Comparison of ENCODE assay signal across 11 mouse cellular contexts in genomic region chr15:79050160-79050845, GRCm38 (mm10). TPM values are rescaled to one million over a fixed set of nuclear protein-coding genes. Genes with fewer than 3 reads are reported as not detected.
DNase-seq lines count a peak whose midpoint lies in the region; ATAC-seq and TF ChIP-seq lines count a peak whose summit lies in the region.
"Had no signal": no experiment of that assay in that cellular context is flagged by ENCODE, and none has a peak within 500 bp of the region (broad histone marks: within the 10 kb centered on the region; RNA-seq: fewer than 3 reads in every experiment).

No protein-coding gene starts in this region.

- no peaks in the 10 kb centered on the region for H3K9me3 ChIP-seq in heart, embryonic 11.5 days (replicated peaks; ENCODE audit: control insufficient read depth, low read length)
- H3K9me3 ChIP-seq in midbrain, embryonic 16.5 days (replicated peaks; ENCODE audit: control insufficient read depth, low read length, poor library complexity, severe bottlenecking): no peaks in the 10 kb centered on the region
- H3K9me3 ChIP-seq in midbrain, embryonic 14.5 days (ENCODE audit: control insufficient read depth, low read length): no peaks in the 10 kb centered on the region
- no peaks in the 10 kb centered on the region for H3K9me3 ChIP-seq in hindbrain, embryonic 15.5 days
- H3K9me3 ChIP-seq in stomach, embryonic 15.5 days: no peaks in the 10 kb centered on the region

- DNase-seq in heart, adult 18-20 months: no peak
- DNase-seq in midbrain, embryonic 14.5 days: no peak
- DNase-seq in urinary bladder, adult 2 months (ENCODE audit: low spot score): no peak
- DNase-seq in left cerebral cortex, adult 2 months (ENCODE audit: extremely low spot score in 1 of 2, low spot score in 2 of 2): no peak
- DNase-seq: layer of hippocampus, postnatal 36 days had no signal

- TF ChIP-seq CTCF in left cerebral cortex, adult 2 months (IDR thresholded peaks at IDR 0.05): no peak

- no peak overlapping the region for H3K27ac ChIP-seq in heart, embryonic 11.5 days (ENCODE audit: low read depth, low read length)
- no peak overlapping the region for H3K27ac ChIP-seq in midbrain, embryonic 16.5 days (ENCODE audit: low read length)
- no peak overlapping the region for H3K27ac ChIP-seq in midbrain, embryonic 14.5 days (replicated peaks; ENCODE audit: low read depth, low read length)
- no peak overlapping the region for H3K27ac ChIP-seq in hindbrain, embryonic 15.5 days (replicated peaks)
- H3K27ac ChIP-seq in stomach, embryonic 15.5 days: peak overlapping the region; percentile 78
- H3K27ac ChIP-seq in left cerebral cortex, adult 2 months: no peak overlapping the region

- no peak overlapping the region for H3K4me3 ChIP-seq in heart, embryonic 11.5 days (ENCODE audit: low read depth, low read length)
- no peak overlapping the region for H3K4me3 ChIP-seq in midbrain, embryonic 16.5 days (ENCODE audit: low read depth, low read length)
- no peak overlapping the region for H3K4me3 ChIP-seq in midbrain, embryonic 14.5 days (replicated peaks; ENCODE audit: low read depth, low read length)
- no peak overlapping the region for H3K4me3 ChIP-seq in hindbrain, embryonic 15.5 days
- H3K4me3 ChIP-seq in stomach, embryonic 15.5 days (replicated peaks): no peak overlapping the region
- H3K4me3 ChIP-seq in left cerebral cortex, adult 2 months: no peak overlapping the region

- H3K4me2 ChIP-seq in heart, embryonic 11.5 days: no peak overlapping the region
- no peak overlapping the region for H3K4me2 ChIP-seq in midbrain, embryonic 16.5 days (ENCODE audit: low read length)
- no peak overlapping the region for H3K4me2 ChIP-seq in midbrain, embryonic 14.5 days (ENCODE audit: low read length)
- no peak overlapping the region for H3K4me2 ChIP-seq in hindbrain, embryonic 15.5 days
- no peak overlapping the region for H3K4me2 ChIP-seq in stomach, embryonic 15.5 days

- WGBS in heart, embryonic 11.5 days (ENCODE audit: insufficient replicate concordance): 58% methylated on average over 9 of the region's 9 CpGs
- 55% methylated on average over 9 of the region's 9 CpGs for WGBS in midbrain, embryonic 16.5 days
- 63% methylated on average over 9 of the region's 9 CpGs for WGBS in midbrain, embryonic 14.5 days
- 45% methylated on average over 9 of the region's 9 CpGs for whole genome bisulfite sequencing in hindbrain, embryonic 15.5 days
- WGBS in stomach, embryonic 15.5 days: 50% methylated on average over 9 of the region's 9 CpGs

- ATAC-seq in heart, embryonic 11.5 days (replicated peaks; ENCODE audit: insufficient number of reproducible peaks, low FRiP score, low TSS enrichment): 0 out of 2 replicates have a peak, but pooled peaks have one; percentile 36
- 0 out of 2 replicates have a peak, but pooled peaks have one; percentile 54 for ATAC-seq in midbrain, embryonic 16.5 days
- no peak for ATAC-seq in midbrain, embryonic 14.5 days (ENCODE audit: low FRiP score, low TSS enrichment)
- ATAC-seq in hindbrain, embryonic 15.5 days (ENCODE audit: low FRiP score, low read depth): peak; percentile 40
- ATAC-seq in stomach, embryonic 15.5 days (ENCODE audit: insufficient read depth, low FRiP score, low read depth): no peak

- H3K4me1 ChIP-seq in heart, embryonic 11.5 days (ENCODE audit: control insufficient read depth, insufficient read depth, low read length): no peaks in the 10 kb centered on the region
- no peaks in the 10 kb centered on the region for H3K4me1 ChIP-seq in midbrain, embryonic 16.5 days (ENCODE audit: control insufficient read depth, insufficient read depth, low read length)
- H3K4me1 ChIP-seq in midbrain, embryonic 14.5 days (ENCODE audit: control insufficient read depth, insufficient read depth, low read length): no peaks in the 10 kb centered on the region
- H3K4me1 ChIP-seq in hindbrain, embryonic 15.5 days (replicated peaks): 0 out of 2 replicates have a peak, but pooled peaks cover 3% of the 10 kb centered on the region
- peaks cover 5% of the 10 kb centered on the region; the same call in 1 of the 2 replicates for H3K4me1 ChIP-seq in stomach, embryonic 15.5 days

- peaks cover 15% of the 10 kb centered on the region for H3K36me3 ChIP-seq in heart, embryonic 11.5 days (ENCODE audit: control insufficient read depth, insufficient read depth, low read length)
- H3K36me3 ChIP-seq in midbrain, embryonic 16.5 days (ENCODE audit: control insufficient read depth, insufficient read depth, low read length): peaks cover 20% of the 10 kb centered on the region
- peaks cover 32% of the 10 kb centered on the region for H3K36me3 ChIP-seq in midbrain, embryonic 14.5 days (ENCODE audit: control insufficient read depth, insufficient read depth, low read length)
- H3K36me3 ChIP-seq in hindbrain, embryonic 15.5 days: peaks cover 29% of the 10 kb centered on the region
- H3K36me3 ChIP-seq in stomach, embryonic 15.5 days: peaks cover 20% of the 10 kb centered on the region

- intact Hi-C loops in left cerebral cortex, adult 2 months (cut with DNase I): no loop called here

- no peak overlapping the region for H3K9ac ChIP-seq in heart, embryonic 11.5 days (ENCODE audit: low read depth, low read length)
- no peak overlapping the region for H3K9ac ChIP-seq in midbrain, embryonic 16.5 days (ENCODE audit: low read depth, low read length)
- no peak overlapping the region for H3K9ac ChIP-seq in midbrain, embryonic 14.5 days (replicated peaks; ENCODE audit: low read length)
- no peak overlapping the region for H3K9ac ChIP-seq in hindbrain, embryonic 15.5 days
- no peak overlapping the region for H3K9ac ChIP-seq in stomach, embryonic 15.5 days

- H3K27me3 ChIP-seq in heart, embryonic 11.5 days (ENCODE audit: control insufficient read depth, insufficient read depth, low read length): peaks cover 3% of the 10 kb centered on the region; the same call in 1 of the 2 replicates
- 0 out of 2 replicates have a peak, but pooled peaks cover 2% of the 10 kb centered on the region for H3K27me3 ChIP-seq in midbrain, embryonic 16.5 days (ENCODE audit: control insufficient read depth, insufficient read depth, low read depth, low read length)
- no peaks in the 10 kb centered on the region for H3K27me3 ChIP-seq in midbrain, embryonic 14.5 days (ENCODE audit: control insufficient read depth, insufficient read depth, low read length)
- H3K27me3 ChIP-seq in hindbrain, embryonic 15.5 days: no peaks in the 10 kb centered on the region
- H3K27me3 ChIP-seq in stomach, embryonic 15.5 days (replicated peaks): no peaks in the 10 kb centered on the region
- H3K27me3 ChIP-seq: Patski had no signal

RNA-seq across cellular contexts. Expression of gene Galr3, which starts 8.6 kb away (rescaled TPM):
- not detected in 2 replicates for polyA plus RNA-seq in heart, embryonic 11.5 days (2014; fragmentation: Nextera tagmentation; extraction: Ambion mirVana)
- total RNA-seq in heart, adult 18-20 months (2021): not detected
- polyA plus RNA-seq in midbrain, embryonic 16.5 days (2015; fragmentation: Nextera tagmentation; extraction: Ambion mirVana): not detected in 2 replicates
- polyA plus RNA-seq in midbrain, embryonic 14.5 days (2014; fragmentation: Nextera tagmentation; extraction: Ambion mirVana): not detected in 2 replicates
- polyA plus RNA-seq in hindbrain, embryonic 15.5 days (2015; fragmentation: Nextera tagmentation; extraction: Ambion mirVana): 0.13 and 0.38 TPM in 2 replicates
- 0.68 and 0.89 TPM in 2 replicates for polyA plus RNA-seq in stomach, embryonic 15.5 days (2015; fragmentation: Nextera tagmentation; extraction: Ambion mirVana)
- 0.14 and 0.19 TPM in 2 replicates for polyA plus RNA-seq in urinary bladder, adult 2 months (2012; rRNA removed)
- under 1 TPM in 1 of 2 experiments, not detected in 1; 0.84 TPM for total RNA-seq in left cerebral cortex, adult 2 months (2021)
- total RNA-seq: layer of hippocampus, postnatal 36 days had no signal
- polyA plus RNA-seq: testis, adult 2 months had no signal

RNA-seq across cellular contexts. Expression of gene Ankrd54, which starts 12.4 kb away (rescaled TPM):
- 28.2 and 28.7 TPM in 2 replicates for polyA plus RNA-seq in heart, embryonic 11.5 days (2014; fragmentation: Nextera tagmentation; extraction: Ambion mirVana)
- total RNA-seq in heart, adult 18-20 months (2021): 1 to 10 TPM; 7.2 to 8.6 TPM
- 54.4 and 57.8 TPM in 2 replicates for polyA plus RNA-seq in midbrain, embryonic 16.5 days (2015; fragmentation: Nextera tagmentation; extraction: Ambion mirVana)
- 50.2 and 52.6 TPM in 2 replicates for polyA plus RNA-seq in midbrain, embryonic 14.5 days (2014; fragmentation: Nextera tagmentation; extraction: Ambion mirVana)
- 56.0 and 59.7 TPM in 2 replicates for polyA plus RNA-seq in hindbrain, embryonic 15.5 days (2015; fragmentation: Nextera tagmentation; extraction: Ambion mirVana)
- 49.7 and 51.8 TPM in 2 replicates for polyA plus RNA-seq in stomach, embryonic 15.5 days (2015; fragmentation: Nextera tagmentation; extraction: Ambion mirVana)
- 24.5 and 26.0 TPM in 2 replicates for polyA plus RNA-seq in urinary bladder, adult 2 months (2012; rRNA removed)
- 10 to 100 TPM; 19.7 to 19.8 TPM for total RNA-seq in left cerebral cortex, adult 2 months (2021)

RNA-seq across cellular contexts. Expression of gene H1f0, which starts 22.1 kb away (rescaled TPM):
- 74.6 and 178 TPM in 2 replicates for polyA plus RNA-seq in heart, embryonic 11.5 days (2014; fragmentation: Nextera tagmentation; extraction: Ambion mirVana)
- 10 to 100 TPM; 62.5 to 70.0 TPM for total RNA-seq in heart, adult 18-20 months (2021)
- polyA plus RNA-seq in midbrain, embryonic 16.5 days (2015; fragmentation: Nextera tagmentation; extraction: Ambion mirVana): 167 and 180 TPM in 2 replicates
- 94.4 and 154 TPM in 2 replicates for polyA plus RNA-seq in midbrain, embryonic 14.5 days (2014; fragmentation: Nextera tagmentation; extraction: Ambion mirVana)
- 214 and 226 TPM in 2 replicates for polyA plus RNA-seq in hindbrain, embryonic 15.5 days (2015; fragmentation: Nextera tagmentation; extraction: Ambion mirVana)
- polyA plus RNA-seq in stomach, embryonic 15.5 days (2015; fragmentation: Nextera tagmentation; extraction: Ambion mirVana): 546 and 587 TPM in 2 replicates
- polyA plus RNA-seq in urinary bladder, adult 2 months (2012; rRNA removed): 103 and 117 TPM in 2 replicates
- total RNA-seq in left cerebral cortex, adult 2 months (2021): 10 to 100 TPM; 80.4 to 81.1 TPM

RNA-seq across cellular contexts. Expression of gene Eif3l, which starts 24.7 kb away (rescaled TPM):
- 166 and 189 TPM in 2 replicates for polyA plus RNA-seq in heart, embryonic 11.5 days (2014; fragmentation: Nextera tagmentation; extraction: Ambion mirVana)
- total RNA-seq in heart, adult 18-20 months (2021): 10 to 100 TPM; 70.4 to 73.8 TPM
- 165 TPM in 2 replicates for polyA plus RNA-seq in midbrain, embryonic 16.5 days (2015; fragmentation: Nextera tagmentation; extraction: Ambion mirVana)
- polyA plus RNA-seq in midbrain, embryonic 14.5 days (2014; fragmentation: Nextera tagmentation; extraction: Ambion mirVana): 141 and 182 TPM in 2 replicates
- 167 and 177 TPM in 2 replicates for polyA plus RNA-seq in hindbrain, embryonic 15.5 days (2015; fragmentation: Nextera tagmentation; extraction: Ambion mirVana)
- polyA plus RNA-seq in stomach, embryonic 15.5 days (2015; fragmentation: Nextera tagmentation; extraction: Ambion mirVana): 200 and 222 TPM in 2 replicates
- polyA plus RNA-seq in urinary bladder, adult 2 months (2012; rRNA removed): 125 and 145 TPM in 2 replicates
- 10 to 100 TPM; 62.5 to 66.6 TPM for total RNA-seq in left cerebral cortex, adult 2 months (2021)

RNA-seq across cellular contexts. Expression of gene Micall1, which starts 58.4 kb away (rescaled TPM):
- 11.9 and 13.6 TPM in 2 replicates for polyA plus RNA-seq in heart, embryonic 11.5 days (2014; fragmentation: Nextera tagmentation; extraction: Ambion mirVana)
- 10 to 100 TPM; 38.5 to 44.1 TPM for total RNA-seq in heart, adult 18-20 months (2021)
- polyA plus RNA-seq in midbrain, embryonic 16.5 days (2015; fragmentation: Nextera tagmentation; extraction: Ambion mirVana): 12.0 and 12.7 TPM in 2 replicates
- polyA plus RNA-seq in midbrain, embryonic 14.5 days (2014; fragmentation: Nextera tagmentation; extraction: Ambion mirVana): 11.8 and 11.9 TPM in 2 replicates
- 12.4 and 15.0 TPM in 2 replicates for polyA plus RNA-seq in hindbrain, embryonic 15.5 days (2015; fragmentation: Nextera tagmentation; extraction: Ambion mirVana)
- 11.5 and 11.9 TPM in 2 replicates for polyA plus RNA-seq in stomach, embryonic 15.5 days (2015; fragmentation: Nextera tagmentation; extraction: Ambion mirVana)
- 63.5 and 79.4 TPM in 2 replicates for polyA plus RNA-seq in urinary bladder, adult 2 months (2012; rRNA removed)
- 10 to 100 TPM; 22.8 to 23.2 TPM for total RNA-seq in left cerebral cortex, adult 2 months (2021)

Comparison
In these comparisons a context has a peak if more than half of its experiments do, and no peak if none do; other contexts are left out.
1. ATAC-seq: peak in heart, embryonic 11.5 days (single experiment), midbrain, embryonic 16.5 days (single experiment) and hindbrain, embryonic 15.5 days (single experiment); none in midbrain, embryonic 14.5 days (single experiment) and stomach, embryonic 15.5 days (single experiment).